Mouse (Mus musculus): ENCODE data around the gene Pdcd1lg2.

Pdcd1lg2 gene

DNA sequence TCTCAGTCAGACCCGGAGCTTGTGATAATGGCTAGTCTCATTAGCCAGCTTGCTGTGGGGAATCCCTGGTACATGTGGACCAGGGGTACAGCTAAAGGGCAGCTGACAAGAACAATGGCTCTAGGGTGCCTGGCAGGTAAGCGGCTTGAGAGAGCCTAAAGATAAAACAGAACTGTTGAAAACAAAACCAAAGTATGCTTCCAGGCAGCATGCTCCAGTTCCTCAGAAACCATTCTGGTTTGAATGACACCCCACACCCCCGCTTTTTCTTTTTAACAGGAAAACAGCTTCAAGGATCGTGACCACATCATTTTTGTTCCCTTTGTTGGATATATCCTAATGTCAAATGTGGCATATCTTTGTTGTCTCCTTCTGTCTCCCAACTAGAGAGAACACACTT is at the start of gene Pdcd1lg2:
Pdcd1lg2 (plus strand) TSS at position 301 of the 400 bp plus-strand sequence.
- in situ Hi-C loops (cut with MboI; ENCODE audit: low sequenced_read_pairs) = no loop called here

DNA sequence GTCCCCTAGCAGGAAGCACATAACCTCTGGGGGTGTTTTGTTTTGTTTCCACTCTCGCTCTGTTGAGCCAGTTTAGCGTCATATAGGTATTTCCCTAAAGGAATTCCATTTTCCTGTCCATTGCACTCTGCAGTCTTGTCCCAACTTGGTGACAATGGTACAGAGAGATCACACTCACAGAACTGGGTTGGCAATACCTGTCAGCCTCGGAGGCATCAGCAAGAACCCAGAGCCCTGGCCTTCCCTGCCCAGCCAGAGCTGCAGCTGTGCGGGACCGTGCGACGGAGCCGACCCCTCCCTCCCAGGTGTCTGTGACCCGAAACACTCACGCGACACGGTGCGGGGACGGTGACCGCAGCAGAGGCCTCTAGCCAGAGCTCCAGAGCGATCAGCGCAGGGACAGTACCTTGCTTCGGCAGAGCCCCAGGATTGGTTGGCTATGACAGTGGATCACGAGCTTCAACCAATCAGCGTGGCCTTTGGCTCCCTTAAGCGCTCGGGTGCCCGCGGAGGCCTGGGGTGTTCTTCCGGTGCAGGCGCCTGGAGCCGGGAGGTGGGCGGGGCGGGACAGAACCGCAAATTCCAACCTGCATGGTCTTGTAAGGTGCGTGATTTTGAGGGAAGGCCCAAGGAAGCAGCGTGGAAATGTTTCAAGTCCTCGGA is 49.1 kb upstream of the Pdcd1lg2 start:
- in situ Hi-C loops (cut with MboI; ENCODE audit: low sequenced_read_pairs) = no loop called here

DNA sequence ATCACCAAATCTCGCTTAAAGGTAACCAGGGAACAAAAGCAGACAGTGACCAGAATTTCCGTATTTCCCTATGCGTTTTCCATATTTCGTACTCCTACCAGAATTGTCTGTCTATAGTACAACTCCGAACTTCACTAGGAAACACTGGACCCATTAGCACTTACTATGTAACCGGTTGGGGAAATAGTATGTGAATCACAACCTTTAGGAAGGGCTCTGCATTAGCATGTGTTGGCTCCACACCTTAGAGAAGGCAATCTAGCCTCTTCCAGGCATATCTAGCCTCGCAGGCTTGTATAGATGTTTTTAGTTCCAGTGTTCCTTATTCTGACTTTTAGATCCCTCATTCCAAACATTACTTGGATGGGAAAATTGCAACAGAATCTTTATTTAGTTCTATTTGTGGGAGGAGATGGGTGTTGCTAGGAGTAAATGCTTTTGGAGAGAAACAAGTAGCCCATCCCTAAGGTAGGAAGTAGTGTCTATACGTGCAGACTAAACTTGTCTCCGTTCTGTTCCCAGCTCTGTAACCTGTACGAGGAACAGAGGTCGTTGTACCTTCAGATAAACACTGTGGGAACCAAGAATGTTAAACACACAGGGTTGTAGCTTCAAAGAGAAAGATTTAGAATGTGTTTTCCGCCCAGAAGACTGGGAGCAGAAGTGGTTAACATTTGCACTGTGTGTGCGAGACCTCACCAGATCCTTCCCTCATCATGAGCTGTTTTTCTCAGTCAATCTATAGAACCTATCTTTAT is 48.4 kb upstream of the Pdcd1lg2 start:
- in situ Hi-C loops (cut with MboI; ENCODE audit: low sequenced_read_pairs) = no loop called here

DNA sequence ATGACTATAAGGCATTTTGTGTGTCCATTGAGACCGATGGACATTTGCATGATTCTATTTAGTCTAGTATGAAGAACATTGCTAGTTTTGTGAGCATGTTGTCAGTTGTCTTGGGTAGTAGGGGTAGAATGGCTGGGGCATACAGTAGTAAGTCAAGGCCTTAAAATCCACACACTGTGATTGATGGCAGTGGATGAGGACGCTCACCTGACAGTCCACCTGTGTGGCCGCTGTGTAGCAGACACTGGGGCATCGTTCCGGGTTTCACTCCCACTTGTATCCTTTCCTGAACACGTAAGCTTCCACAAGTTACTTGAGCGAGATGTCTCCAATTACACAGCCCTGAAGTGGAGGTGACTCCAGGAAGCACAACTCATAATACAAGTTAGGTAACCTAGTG is 47.2 kb upstream of the Pdcd1lg2 start:
- in situ Hi-C loops (cut with MboI; ENCODE audit: low sequenced_read_pairs) = no loop called here

DNA sequence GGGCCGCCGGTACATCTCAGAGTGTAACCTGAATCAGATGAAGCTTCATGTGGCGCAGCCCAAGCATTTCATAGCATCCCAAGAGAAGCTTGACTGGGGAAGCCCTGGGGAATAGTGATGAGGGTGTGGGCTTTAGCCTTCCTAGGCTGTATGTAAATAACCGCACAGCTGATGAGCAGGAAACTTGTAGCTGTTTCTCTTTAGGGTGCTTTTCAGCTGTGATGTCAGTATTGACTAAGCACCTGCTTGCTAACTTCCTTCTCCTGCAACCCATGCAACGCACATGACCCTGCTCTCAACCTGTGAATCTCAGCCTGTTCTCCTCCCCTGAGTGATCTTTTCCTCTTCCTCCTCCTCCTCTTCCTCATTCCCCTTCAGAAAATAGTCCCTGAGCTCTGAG is 46.6 kb upstream of the Pdcd1lg2 start:
- in situ Hi-C loops (cut with MboI; ENCODE audit: low sequenced_read_pairs) = no loop called here

DNA sequence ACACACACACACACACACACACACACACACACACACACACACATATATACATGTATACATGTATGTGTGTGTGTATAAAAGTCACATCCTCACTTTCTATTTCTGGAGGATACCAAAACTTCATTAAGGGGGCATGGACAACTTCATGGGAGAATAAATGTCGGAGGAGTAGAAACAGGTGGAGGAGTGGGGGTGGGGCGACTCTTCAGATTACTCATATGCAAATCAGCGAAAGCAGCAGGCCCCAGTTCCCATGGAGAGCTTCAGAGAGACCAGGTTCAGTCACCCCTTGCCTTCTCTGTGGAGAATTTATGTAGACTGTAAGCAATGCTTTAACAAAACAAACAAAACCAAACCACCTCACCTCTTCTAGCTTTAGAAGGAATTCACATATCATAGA is 45.6 kb upstream of the Pdcd1lg2 start:
- in situ Hi-C loops (cut with MboI; ENCODE audit: low sequenced_read_pairs) = no loop called here

DNA sequence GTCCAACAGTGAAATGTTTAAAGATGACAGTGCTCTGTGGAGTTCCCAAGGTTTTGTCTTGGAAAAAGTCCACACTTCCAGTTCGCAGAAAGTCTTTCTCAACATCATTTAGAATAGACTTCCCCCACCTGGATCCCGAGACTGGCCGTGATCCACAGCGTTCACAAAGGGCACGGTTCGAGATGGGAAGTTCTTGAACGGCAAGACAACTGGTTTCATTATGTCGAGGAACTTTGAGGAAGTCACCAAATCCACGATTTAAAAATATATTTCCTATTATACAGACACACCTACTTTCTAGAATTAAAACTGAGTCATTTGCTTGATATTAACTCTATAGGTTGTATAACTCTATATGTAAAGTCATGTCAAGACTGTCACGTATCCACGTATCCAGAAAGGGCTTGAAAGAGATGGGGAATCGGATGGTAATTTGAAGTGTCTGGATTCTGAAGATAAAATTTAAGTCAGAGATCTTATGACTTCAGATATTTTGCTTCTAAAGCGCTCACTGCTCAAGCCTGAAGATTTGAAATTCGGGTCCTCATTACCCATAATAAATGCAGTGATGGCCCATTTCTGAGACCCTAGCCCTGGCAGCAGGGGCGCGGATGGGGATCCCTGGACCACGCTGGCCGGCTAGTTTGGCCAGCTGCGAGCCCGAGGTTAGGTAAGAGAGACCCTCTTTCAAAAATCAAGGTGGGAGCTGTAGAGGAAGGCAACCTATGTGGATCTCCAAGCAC is 44.3 kb upstream of the Pdcd1lg2 start:
- in situ Hi-C loops (cut with MboI; ENCODE audit: low sequenced_read_pairs) = no loop called here

DNA sequence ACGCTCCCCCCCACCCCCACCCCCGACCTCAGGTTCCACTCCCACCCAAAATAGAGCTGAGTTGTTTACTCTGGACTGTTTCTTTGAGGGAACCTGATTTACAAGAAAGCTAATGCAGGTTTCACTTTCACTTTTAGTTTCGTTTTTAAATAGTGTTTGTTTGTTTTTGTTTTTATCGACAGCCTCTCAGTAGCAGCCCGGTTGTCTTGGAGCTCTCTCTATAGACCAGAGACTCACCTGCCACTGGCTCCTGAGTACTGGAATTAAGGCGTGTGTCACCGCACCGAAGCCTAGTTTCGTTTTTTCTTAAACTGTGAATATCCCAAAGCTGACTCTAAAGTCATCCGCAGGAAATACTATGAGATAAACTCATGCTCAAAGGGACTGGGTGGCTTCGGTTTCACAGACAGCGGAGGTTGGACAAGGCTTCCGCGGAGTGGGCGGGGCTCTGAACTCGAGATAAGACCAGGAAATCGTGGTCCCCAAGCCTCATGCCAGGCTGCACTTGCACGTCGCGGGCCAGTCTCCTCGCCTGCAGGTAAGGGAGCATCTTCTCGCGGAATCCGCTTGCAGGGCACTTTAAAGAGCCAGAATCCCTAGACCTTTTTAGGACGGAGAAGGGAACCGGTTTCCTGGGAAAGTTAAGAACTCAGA is 43.6 kb upstream of the Pdcd1lg2 start, which contains the start of the genes Plgrkt and Cd274:
Plgrkt (minus strand) TSS at position 422 of the 654 bp plus-strand sequence.
Cd274 (plus strand) TSS at position 487 of the 654 bp plus-strand sequence.
- in situ Hi-C loops (cut with MboI; ENCODE audit: low sequenced_read_pairs) = no loop called here

DNA sequence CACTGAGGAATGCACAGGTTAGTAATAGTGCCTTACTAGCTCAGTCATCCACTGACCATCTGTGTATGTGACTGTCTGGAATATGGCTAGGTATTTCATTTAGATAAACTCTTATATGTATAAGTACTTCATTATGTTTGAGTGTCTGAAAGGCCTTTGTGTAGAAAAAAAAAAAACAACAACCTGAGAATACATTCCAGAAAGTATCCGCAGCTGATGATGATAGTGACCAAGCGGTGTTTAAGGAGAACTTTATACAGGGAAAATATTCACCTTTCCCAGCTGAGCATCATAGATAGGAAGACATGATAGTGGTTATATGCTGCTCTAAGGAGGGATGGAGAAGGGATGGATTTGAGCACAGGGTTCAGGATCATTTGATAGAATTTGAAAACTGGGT is 42.7 kb upstream of the Pdcd1lg2 start:
- in situ Hi-C loops (cut with MboI; ENCODE audit: low sequenced_read_pairs) = no loop called here

DNA sequence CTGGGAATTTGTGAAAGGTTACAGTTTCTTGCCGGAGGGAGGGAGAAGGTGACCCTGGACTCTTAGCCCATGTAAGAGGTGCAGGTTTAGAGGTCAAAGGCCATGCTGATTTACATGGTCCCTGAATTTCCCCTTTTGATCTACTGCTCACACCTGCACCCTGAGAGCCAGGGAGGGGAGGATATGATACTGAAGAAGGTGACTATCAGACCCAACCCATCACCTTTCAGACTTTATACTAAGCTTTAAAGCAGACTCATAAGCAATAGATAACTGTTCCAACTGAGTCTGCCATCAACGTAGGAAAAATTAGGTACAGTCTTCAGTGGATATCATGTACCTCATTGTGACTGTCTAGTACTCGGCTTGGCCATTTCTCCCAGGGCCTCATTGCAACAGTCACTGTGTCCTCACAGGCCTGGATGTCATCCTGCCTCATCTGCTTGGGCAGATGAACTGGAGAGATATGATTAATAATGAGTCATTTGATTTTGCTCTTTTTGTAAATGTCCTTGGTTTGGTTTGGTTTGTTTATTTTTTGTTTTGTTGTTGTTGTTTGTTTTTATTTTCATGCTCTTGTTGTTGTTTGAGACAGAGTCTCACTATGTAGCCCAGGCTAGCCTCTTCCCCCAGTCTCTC is 41.9 kb upstream of the Pdcd1lg2 start:
- in situ Hi-C loops (cut with MboI; ENCODE audit: low sequenced_read_pairs) = no loop called here

DNA sequence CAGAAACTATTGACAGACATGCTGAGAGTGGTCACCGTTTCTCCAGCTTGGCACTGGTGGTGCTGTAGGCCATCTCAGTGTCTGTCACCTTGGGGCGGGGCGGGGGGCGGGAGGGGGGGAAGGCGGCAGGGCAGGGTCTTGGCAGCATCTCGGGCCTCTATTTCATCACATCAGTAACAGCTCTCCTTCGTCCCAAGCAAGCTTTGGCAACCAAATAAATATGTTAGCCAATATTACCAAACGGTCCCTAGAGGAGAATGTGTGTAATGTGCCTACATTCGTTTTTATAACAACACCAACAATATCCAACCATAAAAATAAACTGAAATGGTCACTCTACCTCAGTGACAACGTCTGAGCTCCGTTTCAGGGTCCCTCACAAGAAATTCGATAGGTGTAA is 40.6 kb upstream of the Pdcd1lg2 start:
- in situ Hi-C loops (cut with MboI; ENCODE audit: low sequenced_read_pairs) = no loop called here

DNA sequence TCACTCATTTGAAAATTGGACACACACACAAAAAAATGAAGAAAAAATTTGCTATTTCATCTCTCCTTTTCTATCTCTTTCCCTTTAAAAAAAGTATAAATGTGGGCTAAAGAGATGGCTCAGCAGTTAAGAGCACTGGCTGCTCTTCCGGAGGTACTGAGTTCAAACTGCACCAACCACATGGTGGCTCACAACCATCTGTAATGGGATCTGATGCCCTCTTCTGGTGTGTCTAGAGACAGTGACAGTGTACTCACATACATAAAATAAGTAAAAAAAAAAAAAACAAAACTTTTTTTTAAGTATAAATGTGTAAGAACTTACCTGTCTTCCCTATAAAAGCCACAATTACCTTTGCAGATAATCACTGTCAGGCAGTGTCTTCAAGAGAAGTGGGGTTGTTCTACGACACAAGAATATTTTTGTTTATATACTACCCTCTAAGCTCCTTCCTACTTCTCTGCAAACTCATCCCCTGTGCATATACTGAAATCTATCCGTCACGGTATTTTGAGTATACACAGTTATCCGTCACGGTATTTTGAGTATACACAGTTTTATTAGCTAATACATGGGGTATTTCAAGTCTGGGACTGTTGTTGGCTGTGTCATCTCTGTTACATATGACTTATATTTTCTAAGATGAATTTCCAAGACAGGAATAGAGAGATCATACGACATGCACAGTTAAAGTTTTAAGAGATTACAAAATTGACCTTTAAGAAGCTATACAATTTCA is 40.0 kb upstream of the Pdcd1lg2 start:
- in situ Hi-C loops (cut with MboI; ENCODE audit: low sequenced_read_pairs) = no loop called here

DNA sequence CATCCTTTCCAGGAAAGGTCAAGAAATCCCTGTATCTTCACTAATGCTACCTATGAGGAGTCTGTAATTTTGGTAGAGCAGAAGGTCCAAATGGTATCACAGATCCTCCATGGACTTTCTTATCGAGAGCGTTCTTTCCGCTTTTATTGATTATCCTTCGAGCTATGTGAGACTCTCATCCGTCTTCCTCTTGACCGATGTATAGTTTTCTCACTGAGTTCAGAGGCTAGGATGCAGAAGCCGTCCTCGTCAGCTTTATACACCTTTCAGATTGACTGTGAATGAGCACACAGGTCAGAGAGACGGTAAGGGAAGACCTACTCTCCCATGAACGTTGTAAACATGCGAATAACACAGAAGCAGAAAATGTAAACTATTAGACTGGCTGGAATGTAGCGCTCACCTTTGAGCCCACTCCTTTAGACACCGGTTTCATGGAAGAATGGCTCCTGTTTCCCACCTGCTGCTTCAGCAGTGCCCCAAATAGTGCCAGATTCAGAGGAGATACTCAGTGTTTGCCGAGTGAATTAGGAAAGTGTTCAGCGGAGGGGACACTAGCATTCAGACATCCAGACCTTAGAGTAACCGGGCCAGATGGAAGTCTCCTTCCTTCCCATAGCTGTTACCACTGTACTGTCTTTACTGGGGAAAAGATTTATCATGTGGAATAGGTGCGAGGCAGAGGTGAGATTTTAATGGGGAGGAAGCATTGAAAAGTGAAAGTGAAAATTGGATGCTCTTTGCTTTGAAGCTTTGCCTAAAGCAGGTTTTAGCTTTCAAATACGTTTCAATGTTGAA is 39.2 kb upstream of the Pdcd1lg2 start:
- in situ Hi-C loops (cut with MboI; ENCODE audit: low sequenced_read_pairs) = no loop called here

DNA sequence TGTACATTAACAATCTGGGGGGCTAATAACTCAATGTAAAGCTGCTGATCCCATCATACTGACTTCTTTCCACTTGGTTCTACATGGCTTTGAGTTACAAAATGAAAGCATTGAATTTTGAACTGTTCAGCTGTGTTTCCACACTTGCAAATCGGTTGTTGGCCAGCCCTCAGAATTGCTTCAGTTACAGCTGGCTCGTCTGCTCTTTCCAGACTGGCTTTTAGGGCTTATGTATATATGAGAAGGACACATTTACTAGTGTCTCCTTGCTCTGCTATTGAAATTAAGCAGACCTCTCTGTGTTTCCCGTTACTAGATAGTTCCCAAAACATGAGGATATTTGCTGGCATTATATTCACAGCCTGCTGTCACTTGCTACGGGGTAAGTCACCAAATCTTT is 38.6 kb upstream of the Pdcd1lg2 start:
- in situ Hi-C loops (cut with MboI; ENCODE audit: low sequenced_read_pairs) = no loop called here

DNA sequence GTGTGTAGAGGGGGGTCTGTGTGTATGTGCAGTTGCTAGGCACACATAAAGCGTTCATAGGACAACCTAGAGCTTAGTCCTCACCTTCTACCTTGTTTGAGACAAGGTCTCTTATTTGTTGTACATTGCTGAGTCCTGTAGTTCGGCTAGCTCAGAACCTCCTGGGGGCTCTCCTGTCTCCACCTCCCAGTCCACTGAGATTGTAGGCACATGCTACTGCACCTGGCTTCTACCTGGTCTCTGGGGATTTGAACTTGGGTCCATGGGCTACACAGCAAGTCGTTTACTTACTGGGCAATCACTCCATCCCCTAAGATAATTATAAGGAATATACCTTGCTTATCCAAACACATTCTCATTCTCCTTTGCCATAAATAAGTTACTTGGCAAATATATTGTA is 38.1 kb upstream of the Pdcd1lg2 start:
- in situ Hi-C loops (cut with MboI; ENCODE audit: low sequenced_read_pairs) = no loop called here

DNA sequence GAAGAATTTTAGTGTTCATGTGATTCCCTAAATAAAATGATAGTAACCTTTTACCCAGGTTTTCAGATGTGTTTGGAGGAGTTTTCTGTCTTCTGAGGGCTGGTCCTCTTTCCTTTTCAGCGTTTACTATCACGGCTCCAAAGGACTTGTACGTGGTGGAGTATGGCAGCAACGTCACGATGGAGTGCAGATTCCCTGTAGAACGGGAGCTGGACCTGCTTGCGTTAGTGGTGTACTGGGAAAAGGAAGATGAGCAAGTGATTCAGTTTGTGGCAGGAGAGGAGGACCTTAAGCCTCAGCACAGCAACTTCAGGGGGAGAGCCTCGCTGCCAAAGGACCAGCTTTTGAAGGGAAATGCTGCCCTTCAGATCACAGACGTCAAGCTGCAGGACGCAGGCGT is 37.3 kb upstream of the Pdcd1lg2 start:
- in situ Hi-C loops (cut with MboI; ENCODE audit: low sequenced_read_pairs) = no loop called here

DNA sequence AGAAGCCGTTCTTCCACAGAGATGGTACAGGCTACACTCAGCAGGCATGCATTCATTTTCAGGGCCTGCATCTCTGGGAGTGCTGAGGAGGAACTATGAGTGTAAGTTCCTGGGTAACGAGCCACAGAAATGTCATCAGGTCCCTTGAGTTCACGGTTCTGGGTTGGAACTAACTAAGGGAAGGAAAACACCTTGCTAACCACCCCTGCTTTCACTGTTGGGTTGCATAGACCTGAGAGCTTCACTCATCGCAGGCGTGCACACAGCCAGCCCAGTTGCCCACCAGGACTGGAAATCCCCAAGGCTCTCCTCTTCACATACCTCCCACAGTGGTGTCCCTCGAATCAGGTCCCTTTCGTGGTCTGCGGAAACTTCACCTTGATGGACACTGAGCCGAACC is 35.8 kb upstream of the Pdcd1lg2 start:
- in situ Hi-C loops (cut with MboI; ENCODE audit: low sequenced_read_pairs) = no loop called here

DNA sequence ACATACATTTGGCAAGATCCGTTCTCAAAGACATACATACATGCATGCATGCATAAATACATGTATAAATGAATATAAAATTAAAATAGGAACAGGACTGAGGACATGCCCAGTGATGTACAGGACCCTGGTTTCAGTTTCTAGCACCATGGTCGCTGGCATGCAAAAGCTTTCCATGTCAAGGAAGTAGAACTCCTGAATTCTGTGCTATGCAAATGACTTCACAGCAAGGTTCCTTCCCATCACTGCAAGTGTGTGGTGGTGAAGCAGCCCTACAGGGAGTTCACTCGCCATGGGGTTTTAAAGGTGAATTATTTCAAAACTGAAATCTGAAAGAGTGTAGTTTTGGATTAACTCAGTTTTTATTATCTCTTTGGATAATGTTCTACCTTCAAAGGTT is 34.3 kb upstream of the Pdcd1lg2 start:
- in situ Hi-C loops (cut with MboI; ENCODE audit: low sequenced_read_pairs) = no loop called here
